Mouse (Mus musculus) common myeloid progenitor, adult 5-6 weeks (primary cell): ENCODE measurements around the gene Gm8897. TPM values are rescaled to one million over a fixed set of nuclear protein-coding genes. Genes with fewer than 3 reads are reported as not detected.
"Not testable (repeated sequence)": the region's sequence is repeated elsewhere in the genome, so short reads cannot be mapped to it uniquely, and the experiment has no call there.

ENCODE experiments used
- ATAC-seq: replicated peaks from 2 replicates; pipeline ENCODE4 v1.8.0; 2016; ENCODE audit warnings: low read depth, mild to moderate bottlenecking, moderate TSS enrichment, inconsistent platforms; ENCODE audit not compliant: poor library complexity, severe bottlenecking
- total RNA-seq: library from RNA; stranded (forward); fragments of 200-1000, 187-1606 nt; gene quantifications from 2 replicates; pipeline ENCODE4 v1.2.3, GENCODE M21; 2017

Gm8897 gene
- not detected in 2 replicates for total RNA-seq

GRCm38 (mm10) chr5:11416118-11416517, at the start of gene Gm8897:
TSS of gene Gm8897 (plus strand) at chr5:11416418.
- ATAC-seq = not testable (repeated sequence)

- not testable (repeated sequence) for ATAC-seq
Observed at GRCm38 (mm10) chr5:11416691-11417090, 473 bp downstream of the Gm8897 start.

Other genes with a start within 250 kb of the Gm8897 start
- gene Gm5861, start 233.3 kb upstream of the Gm8897 start, total RNA-seq = not detected in 2 replicates
- not detected in 2 replicates for gene Gm8890, start 160.4 kb upstream of the Gm8897 start, total RNA-seq
- not detected in 2 replicates for gene Speer1, start 74.9 kb upstream of the Gm8897 start, total RNA-seq
- gene Gm8906, start 86.3 kb downstream of the Gm8897 start, total RNA-seq = not detected in 2 replicates
- not detected in 2 replicates for gene Gm6460, start 178.5 kb downstream of the Gm8897 start, total RNA-seq